Mouse (Mus musculus): ENCODE data around the gene Scamp3. TPM values are rescaled to one million over a fixed set of nuclear protein-coding genes. Genes with fewer than 3 reads are reported as not detected.
"Not testable (repeated sequence)": the region's sequence is repeated elsewhere in the genome, so short reads cannot be mapped to it uniquely, and the experiment has no call there.

The Scamp3 gene
- polyA plus RNA-seq, 1 experiment from 2014 or later: 90.5 TPM

- DNase-seq (ENCODE audit: low spot score): no peak
Observed at GRCm38 (mm10) chr3:89209731-89210130, 32.5 kb downstream of the Scamp3 start.

GRCm38 (mm10) chr3:89210162-89210561 lies 32.9 kb downstream of the Scamp3 start:
- no peak overlapping the region for H3K9ac ChIP-seq (ENCODE audit: low read length)
- no peak overlapping the region for H3K4me3 ChIP-seq (ENCODE audit: low read depth, low read length)
- peaks cover 13% of the 10 kb centered on the region for H3K4me1 ChIP-seq (ENCODE audit: control insufficient read depth, insufficient read depth, low read length)
- no peak overlapping the region for H3K4me2 ChIP-seq (ENCODE audit: low read length)
- no peak overlapping the region for H3K27ac ChIP-seq (ENCODE audit: low read depth, low read length)
- H3K27me3 ChIP-seq (replicated peaks; ENCODE audit: control insufficient read depth, insufficient read depth, low read length): no peaks in the 10 kb centered on the region
- H3K9me3 ChIP-seq (replicated peaks; ENCODE audit: control insufficient read depth, low read length): no peaks in the 10 kb centered on the region
- H3K36me3 ChIP-seq (ENCODE audit: control insufficient read depth, insufficient read depth, low read length): peaks cover 57% of the 10 kb centered on the region
- DNase-seq (ENCODE audit: low spot score) (no peak), ATAC-seq (no peak)
- 88% methylated on average over 13 of the region's 13 CpGs for WGBS

More at GRCm38 (mm10) chr3:89209731-89210130, 32.5 kb downstream of the Scamp3 start:
- peaks cover 11% of the 10 kb centered on the region for H3K4me1 ChIP-seq (ENCODE audit: control insufficient read depth, insufficient read depth, low read length)
- H3K4me3 ChIP-seq (ENCODE audit: low read depth, low read length): no peak overlapping the region
- no peak overlapping the region for H3K9ac ChIP-seq (ENCODE audit: low read length)
- H3K9me3 ChIP-seq (replicated peaks; ENCODE audit: control insufficient read depth, low read length): no peaks in the 10 kb centered on the region
- H3K4me2 ChIP-seq (ENCODE audit: low read length): no peak overlapping the region
- no peak for ATAC-seq
- WGBS: 94% methylated on average over 7 of the region's 7 CpGs
- H3K36me3 ChIP-seq (ENCODE audit: control insufficient read depth, insufficient read depth, low read length): peaks cover 62% of the 10 kb centered on the region
- H3K27ac ChIP-seq (ENCODE audit: low read depth, low read length): no peak overlapping the region
- H3K27me3 ChIP-seq (replicated peaks; ENCODE audit: control insufficient read depth, insufficient read depth, low read length): no peaks in the 10 kb centered on the region

DNA sequence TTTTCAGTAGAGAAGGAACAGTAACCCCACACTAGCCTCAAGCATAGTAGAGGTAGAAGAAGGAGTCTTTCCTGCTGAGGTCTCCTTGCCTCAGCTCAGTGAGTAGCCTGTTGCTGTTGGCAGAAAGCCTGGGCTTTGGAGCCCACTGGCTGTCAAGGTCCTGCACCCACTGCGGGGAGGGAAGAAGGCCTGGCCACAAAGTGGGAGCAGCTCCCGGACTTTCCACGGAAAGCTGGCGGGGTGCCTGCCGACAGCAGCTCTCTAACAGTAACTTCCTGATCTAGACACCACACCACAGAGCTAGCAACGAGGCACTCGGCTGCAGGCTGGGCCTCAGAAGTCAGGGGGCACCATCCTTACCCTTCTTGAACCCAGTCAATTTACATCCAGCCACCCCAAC lies 33.5 kb downstream of the Scamp3 start:
- Histone ChIP-seq H3K4me2 (ENCODE audit: low read length) (no peak overlapping the region), H3K9me3 (replicated peaks; ENCODE audit: control insufficient read depth, low read length) (no peaks in the 10 kb centered on the region), H3K4me3 (ENCODE audit: low read depth, low read length) (no peak overlapping the region), H3K27ac (ENCODE audit: low read depth, low read length) (no peak overlapping the region), H3K9ac (ENCODE audit: low read length) (no peak overlapping the region), H3K27me3 (replicated peaks; ENCODE audit: control insufficient read depth, insufficient read depth, low read length) (no peaks in the 10 kb centered on the region), H3K4me1 (ENCODE audit: control insufficient read depth, insufficient read depth, low read length) (peaks cover 19% of the 10 kb centered on the region), H3K36me3 (ENCODE audit: control insufficient read depth, insufficient read depth, low read length) (peaks cover 52% of the 10 kb centered on the region)
- ATAC-seq: no peak
- no peak for DNase-seq (ENCODE audit: low spot score)
- 83% methylated on average over 7 of the region's 7 CpGs for WGBS

DNA sequence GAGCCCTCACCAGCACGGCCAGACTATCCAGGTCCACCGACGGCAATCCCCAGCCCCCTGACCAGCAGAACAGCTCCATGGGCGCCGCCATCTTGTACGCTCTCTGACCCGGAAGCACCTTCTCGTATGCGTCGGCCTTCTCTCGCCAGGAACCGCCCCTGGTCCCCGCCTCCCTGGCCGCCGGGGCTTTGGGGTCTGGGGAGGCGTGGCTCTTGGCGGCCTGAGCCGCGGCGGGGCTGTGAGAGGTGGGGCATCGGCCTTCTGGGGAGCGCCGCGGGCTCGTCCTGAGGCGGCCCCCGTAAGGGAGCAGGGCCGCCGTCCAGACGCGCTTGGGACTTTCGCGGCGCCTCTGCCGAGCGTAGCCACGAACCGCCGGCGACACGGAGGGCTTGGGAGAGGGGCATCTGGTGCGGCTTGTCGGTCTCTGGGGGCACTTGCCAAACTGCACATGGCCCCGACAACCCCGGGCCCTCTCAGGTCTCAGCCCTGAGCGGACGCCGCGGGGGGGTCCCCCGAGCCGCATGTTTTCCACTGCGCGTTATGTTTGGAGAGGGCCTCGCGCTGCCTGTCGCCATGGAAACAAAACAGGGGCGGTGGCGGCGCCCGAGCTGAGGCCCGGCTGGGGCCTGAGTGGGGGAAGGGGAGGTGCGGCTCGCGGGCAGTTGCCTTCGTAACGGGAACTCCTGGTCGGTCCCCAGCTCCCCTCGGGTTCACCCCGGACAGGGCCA lies 36.7 kb downstream of the Scamp3 start:
- DNase-seq (ENCODE audit: low spot score) (peak; percentile 97), ATAC-seq (peak; percentile 90)
- Histone ChIP-seq H3K4me1 (ENCODE audit: control insufficient read depth, insufficient read depth, low read length) (peaks cover 25% of the 10 kb centered on the region), H3K36me3 (ENCODE audit: control insufficient read depth, insufficient read depth, low read length) (peaks cover 21% of the 10 kb centered on the region), H3K27me3 (replicated peaks; ENCODE audit: control insufficient read depth, insufficient read depth, low read length) (no peaks in the 10 kb centered on the region), H3K9me3 (replicated peaks; ENCODE audit: control insufficient read depth, low read length) (no peaks in the 10 kb centered on the region), H3K4me2 (ENCODE audit: low read length) (peak overlapping the region; percentile 71), H3K9ac (ENCODE audit: low read length) (peak overlapping the region; percentile 77), H3K4me3 (ENCODE audit: low read depth, low read length) (peak overlapping the region; percentile 81), H3K27ac (ENCODE audit: low read depth, low read length) (peak overlapping the region; percentile 98)
- under 1% methylated on average over 66 of the region's 69 CpGs for WGBS

GRCm38 (mm10) chr3:89214681-89215411 lies 37.6 kb downstream of the Scamp3 start, which contains the start of gene Thbs3:
Gene Thbs3, plus strand, starts transcription at chr3:89215180.
- Histone ChIP-seq H3K4me2 (ENCODE audit: low read length) (peak within 1 kb of the TSS; percentile 71), H3K27ac (ENCODE audit: low read depth, low read length) (peak within 1 kb of the TSS; percentile 98), H3K9me3 (replicated peaks; ENCODE audit: control insufficient read depth, low read length) (no peaks in the 10 kb centered on the region), H3K9ac (ENCODE audit: low read length) (peak within 1 kb of the TSS; percentile 77), H3K4me3 (ENCODE audit: low read depth, low read length) (peak within 1 kb of the TSS; percentile 81), H3K36me3 (ENCODE audit: control insufficient read depth, insufficient read depth, low read length) (peaks cover 16% of the 10 kb centered on the region), H3K4me1 (ENCODE audit: control insufficient read depth, insufficient read depth, low read length) (peaks cover 25% of the 10 kb centered on the region), H3K27me3 (replicated peaks; ENCODE audit: control insufficient read depth, insufficient read depth, low read length) (no peaks in the 10 kb centered on the region)
- 1% methylated on average over 19 of the region's 19 CpGs for WGBS
- ATAC-seq: peak; percentile 16
- DNase-seq (ENCODE audit: low spot score): peak; percentile 80

DNA sequence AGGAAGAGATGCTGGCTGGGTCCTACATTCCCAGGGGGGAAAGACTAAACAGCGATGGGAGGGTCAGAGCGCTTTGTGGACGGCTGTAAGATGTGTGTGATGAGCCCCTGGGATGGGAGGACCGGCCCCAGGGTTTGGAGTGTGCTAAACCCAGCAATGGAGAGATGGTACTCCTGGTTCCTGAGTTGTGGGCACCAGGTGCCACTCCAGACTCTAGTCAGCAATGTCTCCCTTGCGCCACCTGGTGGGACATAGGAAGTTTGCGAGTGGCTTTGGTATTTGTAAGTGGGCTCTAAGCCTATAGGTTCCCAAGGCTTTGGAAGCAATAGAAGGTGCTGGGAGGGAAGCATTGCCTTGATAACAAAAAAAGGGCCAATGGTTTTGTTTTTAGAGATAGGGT lies 38.6 kb downstream of the Scamp3 start:
- peaks cover 11% of the 10 kb centered on the region; the same call in 1 of the 2 replicates for H3K36me3 ChIP-seq (ENCODE audit: control insufficient read depth, insufficient read depth, low read length)
- peaks cover 25% of the 10 kb centered on the region for H3K4me1 ChIP-seq (ENCODE audit: control insufficient read depth, insufficient read depth, low read length)
- ATAC-seq: peak; percentile 33
- H3K4me2 ChIP-seq (ENCODE audit: low read length): peak overlapping the region; percentile 71
- DNase-seq (ENCODE audit: low spot score): peak; percentile 97
- H3K27me3 ChIP-seq (replicated peaks; ENCODE audit: control insufficient read depth, insufficient read depth, low read length): no peaks in the 10 kb centered on the region
- H3K9me3 ChIP-seq (replicated peaks; ENCODE audit: control insufficient read depth, low read length): no peaks in the 10 kb centered on the region
- peak overlapping the region; percentile 98 for H3K27ac ChIP-seq (ENCODE audit: low read depth, low read length)
- peak overlapping the region; percentile 81 for H3K4me3 ChIP-seq (ENCODE audit: low read depth, low read length)
- 1% methylated on average over 6 of the region's 6 CpGs for WGBS
- peak overlapping the region; percentile 77 for H3K9ac ChIP-seq (ENCODE audit: low read length)

GRCm38 (mm10) chr3:89216407-89216806 lies 39.1 kb downstream of the Scamp3 start:
- not testable (repeated sequence) for H3K4me3 ChIP-seq (ENCODE audit: low read depth, low read length); ATAC-seq; H3K27me3 ChIP-seq (replicated peaks; ENCODE audit: control insufficient read depth, insufficient read depth, low read length); H3K27ac ChIP-seq (ENCODE audit: low read depth, low read length); DNase-seq (ENCODE audit: low spot score); H3K9me3 ChIP-seq (replicated peaks; ENCODE audit: control insufficient read depth, low read length)
- Histone ChIP-seq H3K4me2 (ENCODE audit: low read length) (peak overlapping the region; percentile 71), H3K9ac (ENCODE audit: low read length) (0 out of 2 replicates have a peak overlapping the region, but pooled peaks have one; percentile 2), H3K4me1 (ENCODE audit: control insufficient read depth, insufficient read depth, low read length) (peaks cover 28% of the 10 kb centered on the region), H3K36me3 (ENCODE audit: control insufficient read depth, insufficient read depth, low read length) (peaks cover 13% of the 10 kb centered on the region)
- 68% methylated on average over 7 of the region's 7 CpGs for WGBS

- Histone ChIP-seq H3K4me1 (ENCODE audit: control insufficient read depth, insufficient read depth, low read length) (peaks cover 23% of the 10 kb centered on the region), H3K27me3 (replicated peaks; ENCODE audit: control insufficient read depth, insufficient read depth, low read length) (no peaks in the 10 kb centered on the region), H3K36me3 (ENCODE audit: control insufficient read depth, insufficient read depth, low read length) (peaks cover 31% of the 10 kb centered on the region), H3K9ac (ENCODE audit: low read length) (no peak overlapping the region), H3K4me3 (ENCODE audit: low read depth, low read length) (no peak overlapping the region), H3K4me2 (ENCODE audit: low read length) (no peak overlapping the region), H3K27ac (ENCODE audit: low read depth, low read length) (no peak overlapping the region), H3K9me3 (replicated peaks; ENCODE audit: control insufficient read depth, low read length) (no peaks in the 10 kb centered on the region)
- DNase-seq (ENCODE audit: low spot score) (no peak), ATAC-seq (no peak)
- 68% methylated on average over 1 of the region's 1 CpGs for WGBS
Observed at GRCm38 (mm10) chr3:89218271-89218670, 41.0 kb downstream of the Scamp3 start.

DNA sequence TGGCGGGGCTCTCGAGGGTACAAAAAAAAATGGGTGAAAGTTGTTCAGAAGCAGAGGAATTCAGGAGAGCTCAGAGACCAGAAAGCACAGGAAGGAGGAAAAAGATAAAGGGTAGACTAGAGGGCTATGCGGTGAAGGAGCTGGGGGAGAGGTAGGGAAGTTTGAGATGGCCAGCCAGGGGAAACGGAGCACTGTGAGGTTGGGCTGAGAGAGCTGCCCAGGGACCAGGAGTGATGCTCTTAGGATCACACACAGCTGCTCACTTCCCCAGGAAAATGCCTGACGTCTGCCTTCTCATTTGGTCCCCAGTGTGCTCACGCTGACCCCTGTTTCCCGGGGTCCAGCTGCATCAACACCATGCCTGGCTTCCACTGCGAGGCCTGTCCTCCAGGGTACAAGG lies 42.3 kb downstream of the Scamp3 start:
- H3K9ac ChIP-seq (ENCODE audit: low read length): no peak overlapping the region
- H3K27me3 ChIP-seq (replicated peaks; ENCODE audit: control insufficient read depth, insufficient read depth, low read length): no peaks in the 10 kb centered on the region
- no peak overlapping the region for H3K27ac ChIP-seq (ENCODE audit: low read depth, low read length)
- H3K4me1 ChIP-seq (ENCODE audit: control insufficient read depth, insufficient read depth, low read length): peaks cover 33% of the 10 kb centered on the region
- H3K4me2 ChIP-seq (ENCODE audit: low read length): no peak overlapping the region
- no peak for ATAC-seq
- H3K36me3 ChIP-seq (ENCODE audit: control insufficient read depth, insufficient read depth, low read length): peaks cover 42% of the 10 kb centered on the region
- no peak for DNase-seq (ENCODE audit: low spot score)
- H3K4me3 ChIP-seq (ENCODE audit: low read depth, low read length): no peak overlapping the region
- no peaks in the 10 kb centered on the region for H3K9me3 ChIP-seq (replicated peaks; ENCODE audit: control insufficient read depth, low read length)
- 57% methylated on average over 8 of the region's 8 CpGs for WGBS
